Mouse (Mus musculus): ENCODE results near the gene Gpr1.

Gene Gpr1

GRCm38 (mm10) chr1:63214271-63214558 is at the start of gene Gpr1:
TSS of gene Gpr1 (minus strand) at chr1:63214543.
- DNase-seq, result no peak

DNA sequence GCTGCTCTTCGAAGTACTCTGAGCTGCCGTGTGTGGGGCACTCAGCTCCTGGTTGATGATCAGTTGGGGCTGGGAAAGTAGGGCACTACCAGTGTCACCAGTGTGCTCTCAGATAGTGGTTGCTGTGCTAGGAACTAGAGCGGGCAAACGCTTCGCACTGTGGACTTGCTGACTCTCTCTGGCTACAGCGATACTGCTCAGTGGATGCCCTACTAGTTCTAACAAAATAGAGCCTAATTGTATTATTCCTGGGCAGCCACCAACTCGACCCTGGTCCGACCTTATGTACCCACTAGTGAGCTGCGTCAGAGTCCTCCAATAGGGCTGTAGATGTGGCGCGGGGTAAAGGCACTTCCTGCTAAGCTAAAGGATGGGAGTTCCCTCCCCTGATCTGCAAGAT is 49.3 kb upstream of the Gpr1 start:
- DNase-seq, result no peak

GRCm38 (mm10) chr1:63261041-63261590 is 46.8 kb upstream of the Gpr1 start:
- DNase-seq, result no peak

- DNase-seq, result no peak
Observed at GRCm38 (mm10) chr1:63260742-63261033, 46.3 kb upstream of the Gpr1 start.

DNA sequence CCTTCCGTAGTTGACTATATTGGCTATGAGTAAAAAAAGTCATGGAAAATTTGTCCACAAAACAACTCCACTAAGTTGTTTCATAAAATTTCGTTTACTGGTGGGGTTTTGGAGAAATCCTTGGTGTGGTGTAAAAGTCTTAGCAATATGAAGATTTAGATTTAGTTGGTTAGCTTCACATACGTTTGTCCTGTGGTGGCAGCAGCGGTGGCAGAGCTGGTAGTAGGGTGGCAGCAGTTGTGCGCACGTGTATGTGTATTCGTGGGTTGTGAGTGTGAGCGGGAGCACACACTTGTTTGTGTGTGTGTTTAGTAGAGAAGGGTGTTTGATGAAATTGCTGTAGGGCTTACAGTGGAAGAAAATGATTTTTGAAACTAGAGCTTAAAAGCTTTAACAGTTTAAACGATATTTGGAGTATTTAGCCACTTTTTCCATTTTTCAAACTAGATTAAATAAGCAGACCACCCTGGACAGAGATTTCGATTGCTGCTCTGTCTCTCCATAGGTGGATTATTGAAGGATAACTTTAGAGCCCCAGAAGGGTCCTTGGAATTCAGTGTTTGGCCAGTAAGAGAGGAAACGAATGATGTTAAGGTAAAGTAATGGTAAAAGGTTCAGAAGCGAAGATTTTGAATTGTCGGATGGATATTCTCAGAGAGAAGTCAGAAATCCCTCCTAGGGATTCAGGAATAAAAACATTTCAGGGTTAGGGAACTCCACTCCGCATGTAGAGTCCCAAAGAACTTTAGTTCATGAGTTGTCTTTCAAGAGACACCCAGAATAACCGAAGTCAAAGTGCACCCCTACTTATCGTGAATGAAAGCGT is 45.8 kb upstream of the Gpr1 start:
- no peak for DNase-seq

GRCm38 (mm10) chr1:63259271-63259830 is 45.0 kb upstream of the Gpr1 start:
- no peak for DNase-seq

DNA sequence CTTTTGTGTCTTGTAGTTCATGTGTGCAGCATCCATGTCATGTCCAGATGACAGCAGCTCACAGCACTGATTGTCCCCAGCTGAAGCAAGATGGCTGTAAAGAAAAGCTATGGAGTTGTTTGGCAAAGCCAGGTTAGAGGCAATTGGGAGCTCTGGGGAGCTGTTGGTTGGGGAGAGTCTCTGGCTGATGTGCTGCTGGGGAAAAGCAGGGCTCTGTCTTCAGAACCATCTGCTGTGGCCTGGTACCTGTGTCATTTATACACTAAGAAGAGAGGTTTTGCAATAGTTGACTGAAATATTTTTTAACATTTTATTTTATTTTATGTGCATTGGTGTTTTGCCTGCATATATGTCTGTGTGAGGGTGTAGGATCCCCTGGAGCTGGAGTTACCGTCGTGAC is 44.2 kb upstream of the Gpr1 start:
- DNase-seq, result no peak

GRCm38 (mm10) chr1:63256083-63256482 is 41.7 kb upstream of the Gpr1 start:
- DNase-seq, result no peak

GRCm38 (mm10) chr1:63255101-63255500 is 40.8 kb upstream of the Gpr1 start:
- no peak for DNase-seq

DNA sequence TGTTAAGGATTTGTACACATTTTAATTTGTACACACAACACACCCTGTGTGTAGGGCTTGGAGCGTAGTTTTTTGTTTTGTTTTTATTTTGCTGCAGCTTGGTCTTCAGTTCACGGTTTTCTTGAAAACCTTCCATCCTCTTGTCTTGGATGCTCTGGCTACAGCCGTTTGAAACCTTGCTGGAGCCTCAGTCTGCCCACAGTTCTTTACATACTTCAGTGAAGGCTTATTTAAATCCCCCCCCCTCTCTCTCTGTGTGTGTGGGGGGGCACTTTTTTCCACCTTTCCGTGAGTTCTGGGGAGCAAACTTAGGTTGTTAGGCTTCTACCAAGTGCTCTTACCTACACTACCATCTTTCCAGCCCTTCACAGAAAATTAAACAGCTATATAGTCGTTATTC is 38.9 kb upstream of the Gpr1 start:
- DNase-seq, result no peak

DNA sequence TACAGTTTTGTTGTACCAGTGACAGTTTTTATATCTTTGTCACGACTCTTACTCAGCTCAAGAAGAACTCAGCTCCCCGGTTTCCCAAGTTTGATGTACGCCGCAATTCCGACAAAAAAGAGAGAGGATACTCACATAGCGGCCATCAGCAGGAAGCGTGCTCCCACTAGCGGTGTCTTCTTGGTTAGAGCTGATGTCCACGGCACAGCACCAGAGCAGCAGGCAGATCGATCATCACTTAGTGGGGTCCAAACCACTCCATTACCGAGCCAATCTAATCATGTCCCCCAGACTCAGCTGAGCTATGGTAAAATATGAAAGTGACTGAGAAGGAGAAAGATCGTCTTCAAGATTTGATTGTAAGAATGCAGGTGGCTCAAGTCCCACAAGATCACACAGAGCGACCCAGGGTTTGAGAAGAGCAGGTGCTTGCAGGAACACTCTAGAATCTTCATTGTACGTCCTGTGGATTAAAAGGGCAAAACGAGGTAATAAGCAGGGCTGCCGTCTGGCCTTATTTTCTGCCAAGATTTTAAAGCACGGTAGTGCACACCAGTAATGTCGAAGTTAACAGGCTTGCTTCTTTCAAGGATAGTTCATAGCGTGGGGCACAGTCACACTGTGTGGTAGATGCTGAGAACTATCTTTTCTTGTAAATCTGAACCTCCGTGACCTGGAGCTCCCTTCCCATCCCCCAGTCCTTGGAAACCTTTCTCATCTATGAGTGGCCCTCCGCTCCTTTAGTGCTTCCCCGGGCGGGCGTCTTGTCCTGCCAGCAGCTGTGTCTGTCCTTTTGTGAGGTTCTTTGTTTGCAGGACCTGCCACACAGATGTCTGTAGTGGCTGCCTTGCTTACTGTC is 38.2 kb upstream of the Gpr1 start:
- no peak for DNase-seq

DNA sequence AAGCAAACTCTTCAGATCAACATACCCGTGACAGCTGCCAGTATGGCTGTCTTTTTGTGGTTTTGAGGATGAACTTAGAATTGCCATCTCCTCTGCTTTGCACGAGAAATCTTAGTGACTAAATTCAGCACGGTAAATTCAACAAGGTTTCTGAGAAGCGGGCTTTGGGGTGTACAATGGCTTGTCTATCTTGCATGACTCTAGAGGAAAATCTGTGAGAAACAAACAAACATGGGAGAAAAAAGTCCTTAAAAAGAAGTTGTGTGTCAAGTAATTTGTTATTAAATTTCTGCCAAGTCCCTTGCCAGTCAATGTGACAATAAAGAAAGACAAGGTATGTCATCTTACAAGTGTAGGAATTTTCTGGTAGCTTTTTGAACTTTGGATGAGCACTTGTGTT is 34.9 kb upstream of the Gpr1 start:
- no peak for DNase-seq

- no peak for DNase-seq
Observed at GRCm38 (mm10) chr1:63248360-63248851, 34.1 kb upstream of the Gpr1 start.

- DNase-seq, result no peak
Observed at GRCm38 (mm10) chr1:63247831-63248359, 33.6 kb upstream of the Gpr1 start.

GRCm38 (mm10) chr1:63246862-63247521 is 32.6 kb upstream of the Gpr1 start:
- DNase-seq, result no peak

GRCm38 (mm10) chr1:63243854-63244253 is 29.5 kb upstream of the Gpr1 start:
- no peak for DNase-seq

DNA sequence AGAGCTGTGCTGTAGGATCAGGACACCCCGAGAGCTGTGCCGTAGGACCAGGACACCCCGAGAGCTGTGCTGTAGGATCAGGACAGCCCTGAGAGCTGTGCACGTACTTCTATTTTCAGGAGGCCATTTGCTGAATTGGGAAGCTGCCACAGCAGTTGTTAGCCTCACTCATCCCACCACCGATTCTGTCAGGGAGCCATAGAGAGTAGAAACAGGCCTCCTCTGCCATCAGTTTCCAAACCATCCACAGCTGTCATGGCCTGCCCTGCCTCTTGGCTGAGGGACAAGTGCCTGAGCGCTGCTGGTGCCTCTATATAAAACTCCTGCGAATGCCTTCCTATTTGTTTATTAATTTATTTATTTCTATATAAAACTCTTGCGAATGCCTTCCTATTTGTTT is 25.4 kb upstream of the Gpr1 start:
- no peak for DNase-seq

GRCm38 (mm10) chr1:63239305-63239704 is 25.0 kb upstream of the Gpr1 start:
- no peak for DNase-seq

DNA sequence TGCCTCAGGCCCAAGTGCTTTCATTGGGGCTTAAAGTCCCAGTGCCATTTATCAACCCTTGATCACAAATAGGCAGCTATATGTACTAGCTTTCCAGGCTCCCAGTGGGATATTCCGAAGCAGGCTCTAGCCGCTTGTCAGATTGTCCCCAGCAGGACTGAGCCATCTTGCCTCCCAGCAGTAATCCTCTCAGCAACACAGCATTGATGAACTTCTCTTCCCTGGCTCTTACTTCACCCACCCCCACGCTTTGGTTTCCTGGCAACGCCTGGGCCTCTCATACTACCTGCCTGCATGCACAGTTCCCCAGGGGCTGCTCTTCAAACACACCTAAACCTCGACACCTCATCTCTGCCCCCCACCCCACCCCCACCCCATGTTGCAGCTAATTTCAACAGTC is 23.0 kb upstream of the Gpr1 start:
- no peak for DNase-seq

DNA sequence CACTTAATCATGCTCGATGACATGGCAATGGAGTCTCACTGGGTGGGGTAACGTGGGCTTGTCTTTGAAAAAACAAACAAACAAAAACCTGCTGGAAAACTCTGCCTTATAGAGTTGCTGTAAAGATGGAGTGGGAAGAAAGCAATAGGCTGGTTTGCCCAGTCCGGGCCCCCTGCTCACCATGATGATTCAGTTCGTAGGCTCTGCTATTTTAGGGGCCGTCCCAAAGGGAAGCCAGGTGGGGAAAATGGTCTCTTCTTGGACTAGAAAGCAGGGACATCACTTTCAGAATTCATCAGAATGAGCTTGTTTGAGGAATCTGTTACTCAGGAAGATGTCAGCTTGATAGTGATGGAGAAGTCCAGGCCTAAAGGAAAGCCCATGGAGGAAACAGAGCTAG is 12.9 kb upstream of the Gpr1 start:
- no peak for DNase-seq

- DNase-seq, result no peak
Observed at GRCm38 (mm10) chr1:63225890-63226289, 11.5 kb upstream of the Gpr1 start.

DNA sequence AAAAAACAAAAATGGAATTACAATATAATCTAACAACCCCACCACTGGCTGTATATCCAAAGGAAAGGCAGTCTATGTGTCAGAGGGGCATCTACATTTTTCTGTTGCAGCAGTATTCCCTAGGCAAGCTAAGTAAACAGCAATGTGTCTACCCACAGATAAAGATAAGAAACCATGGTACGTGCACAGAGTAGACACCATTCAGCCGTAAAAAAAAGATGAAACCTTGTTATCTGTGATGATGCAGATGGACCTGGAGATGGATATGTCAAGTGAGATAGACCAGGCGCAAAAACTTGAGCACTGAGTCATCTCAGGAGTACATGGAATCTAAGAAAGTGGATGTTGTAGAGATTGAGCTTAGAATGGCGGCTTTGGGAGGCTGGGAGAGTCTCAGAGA is 10.7 kb upstream of the Gpr1 start:
- no peak for DNase-seq

DNA sequence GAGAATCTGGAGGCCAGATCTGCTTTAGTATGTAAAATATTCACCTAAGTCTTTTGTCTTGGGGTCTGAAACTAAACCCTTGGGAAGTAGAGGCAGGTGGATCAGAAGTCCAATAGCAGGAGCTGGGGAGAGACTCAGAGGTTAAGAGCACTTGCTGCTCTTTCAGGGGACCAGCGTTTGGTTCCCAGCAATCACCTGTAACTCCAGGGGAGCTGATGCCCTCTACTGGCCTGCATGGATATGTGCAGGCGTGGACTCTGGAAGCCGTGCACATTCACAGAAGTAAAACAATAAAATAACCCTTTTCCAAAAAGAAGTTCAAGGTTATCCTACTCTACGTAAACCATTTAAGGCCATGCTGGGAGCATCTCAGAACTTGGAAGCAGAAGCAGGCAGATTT is 4.9 kb upstream of the Gpr1 start:
- no peak for DNase-seq
